Mouse (Mus musculus) c-Kit-positive CD71-negative TER-119-negative erythroid progenitor cells, embryonic 14.5 days (primary cell): ENCODE data around the gene Tut1.

Experiments used
- DNase-seq: peaks from one replicate; pipeline ENCODE4 v3.0.0-alpha.2; 2013; ENCODE audit warnings: low read depth

Gene Tut1

DNA sequence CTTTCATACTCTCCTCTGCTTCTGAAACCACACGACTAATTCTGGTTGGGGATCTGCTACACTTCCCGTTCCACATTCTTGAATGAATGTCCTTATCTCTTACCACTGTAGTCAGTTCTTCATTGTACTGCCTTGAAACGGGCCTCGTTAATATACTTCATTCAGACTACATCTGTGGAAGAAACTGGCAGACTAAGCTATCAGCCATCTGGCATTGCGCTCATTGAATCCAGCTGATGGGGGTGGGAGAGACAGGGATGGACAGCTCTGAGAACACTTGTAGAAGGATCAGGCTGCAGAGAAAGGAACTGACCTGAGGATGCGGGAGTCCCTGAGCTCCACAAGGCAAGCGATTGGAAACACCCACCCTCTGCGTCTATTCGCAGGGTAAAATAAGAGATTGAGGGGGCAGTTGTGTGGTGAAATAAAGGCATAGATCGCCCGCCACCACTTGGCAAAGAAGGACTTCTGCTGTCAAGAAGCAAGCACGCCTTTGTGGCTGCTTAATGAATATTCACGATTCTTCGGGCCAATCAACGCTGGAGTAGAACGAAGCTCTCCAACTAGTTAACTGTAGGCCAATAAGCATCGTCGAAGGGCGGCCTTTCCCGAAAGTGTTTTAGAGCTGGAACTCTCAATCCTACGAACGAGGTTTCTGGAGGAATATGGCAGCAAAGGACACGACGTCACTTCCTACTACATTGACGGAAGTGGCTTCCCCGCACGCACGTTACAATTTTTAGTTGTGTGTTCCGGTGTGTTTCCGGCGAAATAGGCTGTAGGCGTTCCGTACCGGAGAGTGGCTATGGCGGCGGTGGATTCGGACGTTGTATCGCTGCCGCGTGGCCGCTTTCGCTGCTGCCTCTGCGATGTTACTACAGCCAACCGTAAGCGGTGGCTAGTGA is at the start of gene Tut1:
TSS of gene Tut1 (plus strand) at position 713 of the 905 bp plus-strand sequence.
- peak; percentile 97 for DNase-seq

DNA sequence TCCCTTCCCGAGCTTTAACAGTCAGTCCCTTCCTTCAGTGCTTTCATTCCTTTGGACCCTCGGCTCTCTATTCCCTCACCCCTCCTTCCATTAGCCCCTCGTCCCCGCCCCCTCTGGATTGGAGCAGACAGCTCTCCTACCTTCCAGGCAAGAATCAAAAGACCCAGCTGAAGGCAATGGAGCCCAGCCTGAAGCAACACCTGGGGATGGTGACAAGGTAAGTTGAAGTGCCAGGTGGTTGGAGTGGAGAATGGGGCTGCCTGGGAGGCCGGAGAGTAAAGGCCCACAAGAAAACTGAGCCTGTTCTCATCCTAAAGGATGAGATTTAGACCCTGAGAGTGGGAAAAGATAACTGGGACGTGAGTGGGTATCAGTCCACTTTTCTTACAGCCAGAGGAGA is 45.1 kb upstream of the Tut1 start:
- DNase-seq, result no peak

DNA sequence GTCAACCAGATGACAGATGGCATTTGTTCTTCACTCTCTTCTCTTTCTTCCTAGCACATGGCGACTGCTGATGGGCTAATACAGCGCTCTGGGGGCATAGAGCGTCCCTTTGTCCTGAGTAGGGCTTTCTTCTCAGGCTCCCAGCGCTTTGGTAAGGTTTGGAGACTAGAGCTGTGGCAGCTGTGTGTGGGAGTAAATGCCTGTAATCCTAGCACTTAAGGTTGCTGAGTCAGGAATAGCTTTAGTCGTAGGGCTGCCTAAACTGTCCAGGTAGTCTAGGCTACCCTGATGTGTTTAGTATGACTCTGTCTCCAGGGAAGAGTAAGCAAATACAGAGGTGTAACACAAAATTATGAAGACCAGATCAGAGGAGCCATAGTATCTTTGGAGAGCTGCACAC is 41.8 kb upstream of the Tut1 start:
- DNase-seq, result no peak

DNA sequence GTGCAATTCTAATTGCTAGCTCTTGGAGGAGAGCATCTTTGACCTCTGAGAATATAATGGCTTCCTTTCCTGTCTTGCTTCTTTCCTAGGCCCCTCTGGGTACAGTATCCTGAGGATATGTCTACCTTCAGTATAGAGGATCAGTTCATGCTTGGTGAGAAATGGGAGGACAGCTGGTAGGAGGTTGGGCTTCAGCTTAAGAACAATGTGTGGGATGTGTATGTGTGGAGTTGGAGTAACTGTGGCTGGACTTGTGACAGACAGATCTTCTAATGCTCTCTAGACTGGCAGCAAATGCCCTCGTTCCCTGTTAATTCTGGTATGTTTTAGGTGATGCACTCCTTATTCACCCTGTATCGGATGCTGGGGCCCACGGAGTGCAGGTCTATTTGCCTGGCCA is 39.4 kb upstream of the Tut1 start:
- DNase-seq, result no peak

DNA sequence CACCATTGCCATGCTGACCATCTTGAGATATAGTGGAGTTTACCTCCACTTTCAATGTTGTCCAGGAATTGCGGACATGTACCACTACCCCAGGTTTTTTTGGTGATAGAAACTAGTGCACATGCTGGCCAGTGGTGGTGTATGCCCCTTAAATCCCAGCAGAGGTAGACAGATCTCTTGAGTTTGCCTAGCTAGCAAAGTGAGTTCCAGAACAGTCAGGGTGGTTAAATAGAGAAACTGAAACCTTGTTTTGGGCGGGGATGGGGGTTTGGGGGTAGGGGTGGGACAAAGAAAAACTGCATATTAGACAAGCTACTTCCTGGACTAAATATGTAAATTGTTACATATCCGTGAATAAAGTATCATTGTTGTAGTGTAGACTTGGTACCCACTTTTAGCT is 34.6 kb upstream of the Tut1 start:
- no peak for DNase-seq

DNA sequence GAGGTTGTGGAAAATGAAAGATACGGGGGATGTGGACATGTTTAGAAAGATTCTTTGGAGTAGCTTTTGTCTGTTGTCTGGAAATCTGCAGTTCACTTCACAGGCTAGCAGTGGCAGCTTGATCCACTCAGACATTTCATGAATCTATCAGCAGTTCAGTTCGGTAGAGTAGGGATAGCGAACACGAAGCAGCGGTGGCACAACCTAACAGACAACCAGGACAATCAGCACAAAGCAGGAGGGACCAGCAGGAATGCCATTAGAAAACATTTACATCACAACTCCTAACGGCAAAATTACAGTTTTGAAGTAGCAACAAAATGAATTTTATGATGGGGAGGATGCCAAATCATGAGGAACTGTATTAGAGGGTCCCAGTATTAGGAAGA is 34.0 kb upstream of the Tut1 start:
- DNase-seq, result no peak

DNA sequence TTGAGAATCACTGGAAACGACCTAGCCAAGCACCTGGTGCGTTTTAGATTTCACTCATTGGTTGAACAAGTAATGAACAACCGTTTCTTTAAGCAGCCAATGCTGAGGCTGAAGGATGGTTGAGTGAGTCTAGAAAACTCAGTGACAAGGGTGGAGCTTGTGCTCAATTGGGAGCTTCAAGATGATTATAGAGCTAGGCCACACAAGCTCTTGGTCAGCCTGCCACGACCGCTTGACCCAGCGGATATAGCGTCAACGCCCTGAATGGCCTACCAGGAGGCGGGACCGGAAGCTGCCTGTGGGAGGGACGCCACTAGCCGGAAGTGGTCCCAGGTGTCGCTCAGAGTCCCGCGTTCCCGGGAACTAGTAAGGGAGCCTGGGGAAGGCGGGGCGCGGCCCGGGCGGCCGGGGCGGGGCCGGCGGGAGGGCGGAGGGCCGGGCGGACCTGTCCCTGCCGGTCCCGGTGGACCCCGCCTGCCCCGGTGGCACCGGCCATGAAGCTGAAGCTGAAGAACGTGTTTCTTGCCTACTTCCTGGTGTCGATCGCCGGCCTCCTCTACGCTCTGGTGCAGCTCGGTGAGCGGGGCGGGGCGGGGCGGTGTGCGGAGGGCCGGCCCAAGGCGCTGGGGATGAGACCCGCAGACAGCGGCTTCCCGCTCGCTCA is 33.4 kb upstream of the Tut1 start, which contains the start of gene B3gat3:
TSS of gene B3gat3 (plus strand) at position 302 of the 664 bp plus-strand sequence.
- peak; percentile 81 for DNase-seq

DNA sequence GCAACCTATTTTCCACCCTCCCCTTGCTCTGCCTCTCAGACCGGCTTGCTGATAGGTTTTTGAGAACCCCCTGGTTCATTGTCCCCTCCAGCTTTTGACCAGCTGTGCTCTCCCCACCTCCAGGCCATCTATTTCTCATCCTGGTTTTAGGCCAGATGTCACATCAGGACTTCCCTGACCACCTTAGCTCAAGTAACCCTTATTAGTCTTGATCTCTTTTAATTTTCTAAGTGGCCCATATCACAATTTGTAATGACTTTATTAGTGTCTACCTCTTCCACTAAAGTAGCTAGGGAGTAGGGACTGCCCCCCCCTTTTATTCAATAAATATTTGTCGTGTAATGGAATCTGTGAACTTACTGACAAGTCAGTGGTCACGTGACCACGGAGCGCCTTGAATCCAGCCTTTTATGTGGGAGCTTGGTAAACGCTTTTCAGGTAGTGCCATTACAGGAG is 32.8 kb upstream of the Tut1 start:
- DNase-seq, result no peak

DNA sequence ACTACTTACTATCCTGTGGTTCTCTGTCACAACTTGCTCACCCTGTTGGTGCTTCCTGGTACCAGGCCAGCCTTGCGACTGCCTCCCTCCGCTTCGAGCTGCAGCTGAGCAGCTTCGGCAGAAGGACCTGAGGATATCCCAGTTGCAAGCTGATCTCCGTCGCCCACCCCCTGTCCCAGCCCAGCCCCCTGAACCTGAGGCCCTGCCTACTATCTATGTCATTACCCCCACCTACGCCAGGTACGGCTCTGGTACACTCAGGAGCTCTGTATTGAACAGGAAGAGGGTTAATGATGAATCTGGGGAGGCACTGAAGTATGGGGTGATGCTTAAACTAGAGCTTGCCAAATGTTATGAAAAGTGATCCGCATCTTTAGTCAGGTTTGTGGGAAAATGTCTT is 31.9 kb upstream of the Tut1 start:
- DNase-seq, result no peak

DNA sequence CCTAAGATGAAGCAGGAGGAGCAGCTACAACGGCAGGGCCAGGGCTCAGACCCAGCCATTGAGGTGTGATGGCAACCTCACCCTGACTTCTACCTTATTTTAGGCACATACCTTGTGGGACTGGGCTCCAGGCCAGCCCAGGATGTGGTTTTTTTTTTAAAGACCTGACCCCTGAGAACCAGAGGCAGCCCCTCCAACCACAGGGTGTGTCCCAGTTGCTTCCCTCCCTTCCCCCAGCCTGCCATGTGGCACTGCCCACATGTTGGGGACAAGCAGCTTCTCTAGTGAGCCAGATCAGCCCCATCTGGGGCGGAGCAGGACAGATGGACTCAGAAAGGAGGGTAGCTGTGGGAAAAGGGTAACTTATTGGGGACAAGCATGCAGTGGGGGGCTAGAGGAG is 26.9 kb upstream of the Tut1 start:
- DNase-seq, result no peak

DNA sequence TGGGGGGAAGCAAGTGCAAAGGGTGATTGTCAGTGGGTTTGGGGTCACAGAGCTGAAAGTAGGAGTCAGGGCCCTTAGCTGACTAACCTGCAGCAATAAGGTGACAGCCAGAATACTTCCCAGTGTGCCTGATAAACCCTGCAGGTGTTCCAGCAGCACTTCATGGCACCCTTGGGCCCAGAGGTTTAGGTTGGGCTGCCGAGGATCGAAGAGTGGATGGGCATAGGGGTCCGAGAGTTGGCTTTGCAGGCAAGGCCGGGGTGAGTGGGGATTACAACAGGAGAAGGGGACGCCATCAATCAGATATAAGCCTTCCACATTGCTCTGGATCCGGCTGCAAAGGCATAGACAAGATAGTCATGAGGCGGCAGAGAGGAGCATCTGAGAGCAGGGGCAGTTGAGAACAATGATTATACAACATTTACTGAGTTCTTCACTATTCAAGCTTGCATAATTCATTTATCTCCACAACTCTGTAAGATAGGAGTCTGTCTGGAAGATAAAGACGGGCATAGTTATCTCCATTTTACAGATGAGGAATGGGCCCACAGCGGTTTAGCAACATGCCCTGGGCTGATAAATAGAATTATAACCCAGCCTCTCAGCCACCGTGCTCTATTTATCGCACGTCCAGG is 25.6 kb upstream of the Tut1 start:
- DNase-seq, result no peak

DNA sequence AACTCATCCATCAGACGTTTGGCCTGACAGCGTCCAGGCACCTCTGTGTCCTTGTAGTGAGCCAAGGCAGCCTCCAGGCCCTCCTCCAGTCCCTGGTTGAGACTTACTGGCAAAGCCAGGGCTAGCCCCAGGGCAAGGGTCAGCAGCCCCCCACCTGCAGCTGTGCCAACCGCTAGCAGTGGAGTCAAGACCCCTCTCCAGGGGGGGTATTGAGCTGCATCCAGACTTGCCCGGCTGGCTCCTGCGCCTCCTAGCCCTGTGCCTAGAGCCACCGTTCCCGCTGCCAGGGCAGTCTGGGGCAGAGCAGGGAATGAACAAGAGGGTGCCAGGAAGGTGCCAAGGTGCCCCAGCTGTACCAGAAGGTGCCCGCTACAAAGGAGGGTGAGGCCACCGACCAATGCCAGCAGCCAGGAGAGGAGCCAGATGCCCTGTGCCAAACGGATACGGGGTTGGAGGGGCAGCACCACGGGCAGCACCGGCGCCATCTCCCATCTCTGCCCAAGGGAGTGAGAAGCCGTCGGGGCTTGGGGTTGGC is 24.9 kb upstream of the Tut1 start:
- no peak for DNase-seq

DNA sequence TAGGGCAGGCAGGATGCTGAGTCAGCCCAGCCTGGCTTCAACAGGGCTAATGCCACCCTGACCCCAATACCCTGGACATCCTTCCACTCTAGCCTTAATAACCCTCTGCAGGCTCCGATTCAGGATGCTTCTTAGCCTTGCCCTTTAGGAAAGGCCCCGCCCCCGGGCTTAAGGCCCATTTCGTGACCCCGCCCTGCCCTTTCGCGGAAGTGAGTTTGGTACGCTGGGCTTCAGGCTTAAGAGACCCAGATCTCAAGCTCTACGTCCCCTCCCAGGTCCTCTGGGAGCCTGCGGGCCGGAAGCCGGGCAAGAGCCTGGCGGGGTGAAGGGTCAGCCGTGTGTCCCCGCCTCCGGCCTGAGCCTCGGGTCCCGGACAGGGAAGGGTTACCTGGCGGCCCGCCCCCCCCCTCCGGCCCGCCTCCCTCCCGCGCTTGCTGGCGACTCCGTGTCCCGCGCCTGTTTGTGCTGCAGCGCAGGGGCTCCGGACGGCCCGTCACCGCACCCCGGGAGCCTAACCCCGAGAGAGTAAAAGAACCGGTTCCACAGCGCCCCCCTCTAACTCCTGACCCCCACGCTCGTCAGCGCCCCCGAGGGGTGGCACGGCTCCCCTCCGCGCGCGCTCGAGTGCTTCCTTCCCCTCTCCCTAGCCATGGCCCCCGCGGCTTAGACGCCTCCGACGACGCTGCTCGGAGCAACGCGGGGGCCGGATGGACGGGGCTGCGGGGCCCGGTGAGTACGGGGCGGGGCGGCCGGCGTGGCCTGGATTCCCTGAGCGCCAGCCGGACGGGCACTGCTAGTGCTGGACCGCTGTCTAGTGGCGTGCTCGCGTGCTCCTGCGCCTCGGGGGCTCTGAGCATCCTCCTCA is 24.2 kb upstream of the Tut1 start, which contains the start of the genes Rom1 and Eml3:
TSS of gene Rom1 (minus strand) at position 133 of the 865 bp plus-strand sequence.
TSS of gene Eml3 (plus strand) at position 329 of the 865 bp plus-strand sequence.
- peak; percentile 79 for DNase-seq

DNA sequence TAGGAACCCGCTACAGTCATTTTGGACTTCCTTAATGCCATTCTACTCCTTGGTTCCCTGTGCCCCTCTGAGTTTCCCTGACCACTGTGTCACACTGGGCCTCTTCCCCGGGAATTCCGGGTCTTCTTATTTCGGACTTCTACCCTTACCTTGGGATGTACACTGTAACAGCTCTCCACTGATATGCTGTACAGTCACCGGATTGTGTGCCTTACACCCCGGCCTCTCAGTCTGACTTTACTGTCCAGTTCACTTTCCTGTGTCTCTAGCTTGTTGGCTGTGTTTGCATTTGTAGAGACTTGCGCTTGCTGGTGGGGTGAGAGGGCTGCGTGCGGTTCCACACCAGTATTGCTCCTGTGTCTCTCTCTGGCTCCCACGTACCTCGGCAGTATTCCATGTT is 23.5 kb upstream of the Tut1 start:
- no peak for DNase-seq

DNA sequence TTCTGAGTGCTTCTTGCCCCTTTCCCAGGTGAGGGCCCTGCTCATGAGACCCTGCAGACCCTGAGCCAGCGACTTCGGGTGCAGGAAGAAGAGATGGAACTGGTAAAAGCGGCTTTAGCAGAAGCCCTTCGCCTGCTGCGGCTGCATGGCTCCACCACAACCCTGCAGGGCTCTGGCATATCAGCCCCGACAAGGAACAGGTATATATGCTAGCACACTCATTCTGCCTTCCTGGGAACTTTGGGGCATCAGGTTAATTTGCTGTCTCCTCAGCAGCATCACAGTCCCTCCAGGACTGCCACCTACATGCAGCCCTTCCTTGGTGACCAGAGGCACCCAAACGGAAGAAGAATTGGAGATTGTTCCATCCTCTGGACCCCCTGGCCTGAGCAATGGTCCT is 22.9 kb upstream of the Tut1 start:
- DNase-seq, result no peak

DNA sequence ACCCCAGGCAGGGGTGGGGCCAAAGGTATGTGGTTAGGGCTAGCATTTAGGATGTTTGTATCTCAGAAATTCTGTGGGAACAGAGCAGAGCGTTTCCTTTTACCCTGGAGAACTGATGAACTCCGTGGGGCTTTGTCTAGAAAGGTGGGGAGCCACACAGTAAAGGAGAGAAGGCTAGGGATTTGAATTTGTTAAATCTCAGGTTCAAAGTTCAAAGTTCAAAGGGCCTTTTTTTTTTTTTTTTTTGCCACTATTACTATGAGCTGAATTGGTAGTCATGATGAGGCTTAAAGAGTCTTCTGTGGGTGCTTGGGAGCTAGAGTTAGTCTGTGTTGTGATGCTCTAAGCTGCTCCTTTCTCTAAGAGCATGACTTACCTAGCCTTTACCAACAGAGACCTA is 16.9 kb upstream of the Tut1 start:
- DNase-seq, result no peak

DNA sequence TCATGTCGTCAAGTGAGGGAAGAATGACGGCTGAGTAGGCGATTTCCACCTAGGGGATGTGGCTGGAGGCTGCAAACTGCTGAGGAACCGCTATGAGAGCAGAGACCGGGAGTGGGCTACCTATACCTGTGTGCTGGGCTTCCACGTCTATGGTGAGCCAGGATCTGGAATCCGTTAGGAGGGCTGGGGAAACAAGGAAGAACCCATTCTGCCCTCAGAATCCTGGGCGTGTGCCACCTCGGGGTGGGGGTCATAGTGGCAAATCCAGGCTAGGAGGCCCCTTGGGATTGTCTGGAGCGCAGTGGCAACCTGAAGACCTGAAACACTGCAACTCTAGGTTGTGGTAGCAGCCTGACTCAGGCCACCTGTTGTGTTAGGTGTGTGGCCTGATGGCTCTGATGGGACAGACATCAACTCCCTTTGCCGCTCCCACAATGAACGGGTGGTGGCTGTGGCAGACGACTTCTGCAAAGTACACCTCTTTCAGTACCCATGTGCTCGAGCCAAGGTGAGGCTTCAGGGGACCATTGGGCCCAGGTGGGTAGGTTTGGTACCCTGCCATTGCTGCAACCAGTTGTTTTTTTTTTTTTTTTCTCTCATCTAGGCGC is 13.0 kb upstream of the Tut1 start:
- no peak for DNase-seq

DNA sequence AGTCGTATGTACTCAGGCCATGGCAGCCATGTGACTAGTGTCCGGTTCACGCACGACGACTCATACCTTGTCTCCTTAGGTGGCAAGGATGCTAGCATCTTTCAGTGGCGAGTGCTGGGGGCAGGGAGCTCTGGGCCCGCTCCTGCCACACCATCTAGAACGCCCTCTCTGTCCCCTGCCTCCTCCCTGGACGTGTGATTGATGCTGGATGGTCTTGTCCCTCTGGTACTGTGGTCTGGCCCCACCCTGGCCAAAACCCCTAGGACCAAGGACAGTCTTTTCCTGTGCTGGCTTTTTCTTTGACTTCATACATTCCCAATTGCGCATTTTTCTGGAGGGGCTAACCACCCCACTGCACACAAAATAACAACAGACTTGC is 12.5 kb upstream of the Tut1 start:
- no peak for DNase-seq

DNA sequence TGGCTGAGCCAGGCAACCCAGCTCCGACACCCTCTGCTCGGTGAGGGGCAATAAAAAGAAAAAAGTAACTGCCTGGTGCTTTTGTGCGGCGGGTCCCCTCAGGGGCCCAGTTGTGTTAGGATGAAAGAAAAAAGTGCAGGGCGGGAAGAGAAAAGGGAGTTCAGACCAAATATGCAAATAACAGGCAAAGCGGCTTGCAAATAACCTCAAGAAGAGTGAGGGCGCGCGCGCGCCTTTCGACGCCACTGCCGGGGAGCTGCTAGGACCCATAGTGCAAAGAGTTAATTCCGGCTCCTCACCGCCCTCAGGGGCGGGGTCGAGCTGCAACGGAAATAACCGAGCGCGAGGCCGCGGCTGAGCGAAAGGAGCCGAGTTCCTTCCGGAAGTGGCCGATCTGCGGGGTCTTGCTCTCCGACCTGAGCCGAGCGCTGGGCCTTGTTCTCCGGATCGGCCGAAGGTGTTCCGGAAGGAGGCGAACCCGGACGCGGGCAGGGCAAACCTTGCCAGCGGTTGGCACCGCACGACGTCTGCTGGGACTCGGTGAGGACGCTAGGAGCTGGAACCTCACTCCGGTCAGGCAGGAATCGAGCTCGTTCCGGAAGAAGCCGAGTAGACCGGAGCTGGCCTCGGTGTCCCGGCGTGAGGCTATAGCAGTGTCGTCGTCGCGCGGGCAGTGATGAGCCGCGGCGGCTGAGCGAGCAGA is 12.0 kb upstream of the Tut1 start, which contains the start of gene Mta2:
TSS of gene Mta2 (plus strand) at position 361 of the 703 bp plus-strand sequence.
- DNase-seq, result peak; percentile 93

DNA sequence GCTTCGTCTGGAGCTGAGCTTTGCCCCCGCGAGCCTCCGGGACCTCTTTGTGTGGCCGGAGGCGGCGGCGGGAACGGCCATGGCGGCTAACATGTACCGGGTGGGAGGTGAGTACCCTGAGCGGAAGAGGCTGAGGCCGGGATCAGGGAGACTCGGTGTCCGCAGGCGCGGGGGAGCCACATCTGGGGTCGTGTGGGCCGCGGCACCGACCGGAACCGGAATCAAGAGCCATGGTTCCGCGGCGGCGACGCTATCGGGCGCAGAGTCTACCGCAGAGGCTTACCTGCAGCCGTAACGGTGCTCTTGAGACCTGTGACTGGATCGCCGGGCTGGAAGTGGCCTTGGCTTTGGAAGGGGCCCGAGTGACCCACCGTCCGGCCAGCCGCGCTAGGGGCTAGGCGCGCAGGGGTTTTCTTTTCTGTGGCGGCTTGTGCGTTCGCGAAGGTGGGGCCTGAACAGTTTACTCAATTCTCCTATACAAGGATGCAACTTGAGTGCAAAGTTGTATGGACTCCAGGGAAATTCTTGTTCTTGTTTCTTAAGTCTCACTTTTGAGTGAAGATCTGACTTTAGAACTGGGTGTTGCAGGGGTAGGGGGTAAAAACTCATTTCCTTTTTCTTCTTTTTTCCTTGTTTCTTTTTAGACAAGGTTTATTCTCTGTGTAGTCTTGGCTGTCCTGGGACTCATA is 11.2 kb upstream of the Tut1 start:
- no peak for DNase-seq
